Mouse (Mus musculus) right cerebral cortex, postnatal 36 days (tissue): ENCODE results near the gene Bfsp2.
A peak's percentile ranks its signal among the peaks of the same experiment; 100 is the strongest.

Experiments used
- DNase-seq, 2 experiments: peaks; one replicate each; pipeline ENCODE4 v3.0.0; 2022; ENCODE audit warnings: low spot score in 2 of 2, mixed read lengths in 1 of 2

The Bfsp2 gene

GRCm38 (mm10) chr9:103480044-103480576, at the start of gene Bfsp2:
Gene Bfsp2 (minus strand): TSS chr9:103480420.
- DNase-seq, result no peak

- DNase-seq, result no peak
These were observed 44.9 kb upstream of the Bfsp2 start for GRCm38 (mm10) chr9:103525041-103525537.

- DNase-seq, result no peak
These were observed 44.4 kb upstream of the Bfsp2 start for GRCm38 (mm10) chr9:103524600-103524999.

GRCm38 (mm10) chr9:103523742-103524403, 43.7 kb upstream of the Bfsp2 start:
- no peak for DNase-seq

DNA sequence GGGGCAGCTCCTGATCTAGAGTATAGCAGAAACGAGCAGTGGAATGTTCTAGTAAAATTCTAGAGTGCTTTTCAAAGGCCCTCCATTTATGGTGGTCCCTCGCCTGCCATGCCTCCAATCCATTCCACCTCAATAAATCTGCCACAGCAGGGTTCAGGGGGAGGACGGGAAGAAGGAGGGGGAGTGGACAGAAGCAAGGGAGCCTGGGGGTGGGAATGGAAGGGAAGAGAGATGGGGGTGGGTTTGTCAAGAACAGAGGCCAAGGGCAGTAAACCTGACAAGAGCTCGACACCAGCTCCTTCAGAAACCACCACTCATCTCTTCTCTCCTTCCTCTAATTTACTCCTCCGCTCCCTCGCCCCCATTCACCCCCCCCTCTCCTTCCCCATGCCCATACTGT, 42.8 kb upstream of the Bfsp2 start:
- no peak for DNase-seq

DNA sequence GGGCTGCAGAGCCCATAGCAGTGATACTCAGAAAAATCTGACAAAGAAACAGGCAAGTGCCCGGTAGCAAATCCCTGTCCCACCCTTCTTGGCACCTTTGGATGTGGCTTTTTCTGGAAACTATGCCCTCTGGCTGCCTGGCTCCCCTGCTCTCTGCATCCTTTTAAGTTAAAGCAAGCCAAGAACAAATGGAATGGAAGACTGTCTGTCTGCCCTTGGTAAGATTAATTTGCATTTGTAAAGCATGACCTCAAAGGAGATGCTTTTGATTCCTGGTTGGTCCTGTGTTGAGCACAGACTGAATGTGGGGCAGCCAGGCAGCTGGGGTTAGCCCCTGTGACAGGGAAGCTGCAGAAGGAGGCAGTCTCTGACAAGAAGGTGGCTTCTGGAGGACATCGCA, 33.7 kb upstream of the Bfsp2 start:
- no peak for DNase-seq

DNA sequence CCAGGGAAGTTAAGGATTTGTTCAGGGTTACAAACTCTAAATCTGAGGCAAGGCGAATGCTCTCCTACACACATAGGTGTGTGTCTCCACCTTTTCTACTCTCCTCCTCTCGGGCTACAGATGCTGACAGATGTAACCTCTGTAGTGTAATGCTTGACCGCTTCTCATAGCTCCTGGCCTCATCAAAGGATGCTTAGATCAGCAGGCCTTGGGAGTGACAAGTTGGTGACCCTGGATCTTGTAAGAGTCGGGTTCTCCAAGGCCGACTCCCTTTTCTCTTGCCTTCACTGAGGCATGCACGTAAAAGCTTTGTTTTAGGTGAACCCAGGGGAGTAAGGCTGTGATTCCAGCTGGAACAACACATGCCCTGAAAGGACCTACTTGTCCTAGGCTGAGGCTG, 32.0 kb upstream of the Bfsp2 start:
- no peak for DNase-seq

DNA sequence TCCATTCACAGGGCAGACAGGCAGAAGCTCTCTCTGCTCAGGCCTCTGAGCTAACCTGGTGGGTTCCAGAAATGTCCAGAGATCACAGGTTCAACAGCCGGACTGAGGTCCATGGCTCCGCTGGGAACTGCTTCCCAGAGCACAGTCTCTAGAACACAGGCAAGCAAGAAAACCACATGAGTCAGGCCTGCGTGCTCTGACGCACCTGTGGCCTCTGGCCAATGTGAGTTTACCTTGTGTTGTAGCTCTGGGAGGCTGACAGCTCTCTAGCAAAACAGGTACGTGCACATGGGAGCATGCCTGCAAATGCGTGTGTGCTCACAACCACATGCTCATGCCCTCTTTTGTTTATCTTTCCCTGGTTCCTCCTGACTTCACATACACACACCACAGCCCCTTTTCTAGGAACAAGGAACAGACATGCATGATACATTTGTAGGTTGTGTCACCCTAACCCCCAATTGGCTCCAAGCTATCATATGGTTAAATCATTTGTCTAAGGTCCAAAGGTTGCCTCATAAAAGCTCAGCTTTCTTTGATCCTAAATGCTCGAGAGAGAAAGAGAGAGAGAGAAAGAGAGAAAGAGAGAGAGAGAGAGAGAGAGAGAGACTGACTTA, 26.9 kb upstream of the Bfsp2 start:
- no peak for DNase-seq

DNA sequence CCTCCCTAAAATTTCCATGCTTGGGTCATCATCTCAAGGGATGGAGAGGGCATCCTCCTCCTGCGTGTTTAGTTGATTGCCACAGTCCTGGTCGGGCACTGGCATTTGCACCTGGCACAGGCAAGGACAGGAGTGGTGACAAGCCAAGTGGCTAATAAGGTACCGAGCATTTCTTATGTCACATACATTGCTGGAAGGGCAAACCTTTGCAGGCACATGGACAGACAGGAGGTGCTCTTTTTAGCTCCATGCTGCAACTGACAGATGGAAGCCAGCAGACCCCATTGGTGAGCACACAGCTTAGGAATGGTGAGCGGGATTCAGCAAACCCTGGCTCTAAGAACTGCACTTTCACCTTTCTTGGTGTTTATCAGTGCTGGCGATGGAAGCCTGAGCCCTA, 24.8 kb upstream of the Bfsp2 start:
- no peak for DNase-seq

GRCm38 (mm10) chr9:103504646-103505045, 24.4 kb upstream of the Bfsp2 start:
- no peak for DNase-seq

DNA sequence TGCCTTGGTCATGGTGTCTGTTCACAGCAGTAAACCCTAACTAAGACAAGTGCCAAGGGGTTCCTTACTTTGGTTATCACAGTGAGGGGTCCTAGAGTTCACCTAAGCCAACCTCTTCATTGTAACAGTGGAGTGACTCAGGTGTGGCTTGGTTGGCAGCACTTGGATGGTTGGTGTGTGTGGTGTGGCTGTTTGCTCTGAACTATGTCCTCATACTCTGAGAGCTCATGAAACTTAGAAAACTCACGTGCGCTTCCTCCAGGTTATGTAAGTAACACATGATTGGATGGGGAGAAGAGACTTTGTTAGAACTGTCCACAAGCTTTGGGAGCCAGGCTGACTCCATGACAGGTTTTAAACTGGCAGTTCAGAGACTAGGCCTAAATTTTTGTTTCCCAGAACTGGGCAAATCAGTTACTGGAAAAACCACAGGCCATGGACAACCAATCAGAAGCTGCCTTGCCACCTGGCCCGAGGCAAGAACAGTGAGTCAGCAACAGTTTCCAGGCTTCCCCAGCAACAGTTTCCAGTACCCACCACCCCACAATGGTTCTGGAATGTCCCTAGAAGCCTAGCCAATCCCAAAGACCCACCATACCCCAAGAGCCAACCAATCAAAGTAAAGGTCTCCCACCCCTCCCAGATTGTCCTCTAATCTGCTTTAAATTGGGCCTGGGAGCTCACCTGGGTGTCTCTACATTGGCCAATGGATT, 23.5 kb upstream of the Bfsp2 start:
- DNase-seq, result no peak

DNA sequence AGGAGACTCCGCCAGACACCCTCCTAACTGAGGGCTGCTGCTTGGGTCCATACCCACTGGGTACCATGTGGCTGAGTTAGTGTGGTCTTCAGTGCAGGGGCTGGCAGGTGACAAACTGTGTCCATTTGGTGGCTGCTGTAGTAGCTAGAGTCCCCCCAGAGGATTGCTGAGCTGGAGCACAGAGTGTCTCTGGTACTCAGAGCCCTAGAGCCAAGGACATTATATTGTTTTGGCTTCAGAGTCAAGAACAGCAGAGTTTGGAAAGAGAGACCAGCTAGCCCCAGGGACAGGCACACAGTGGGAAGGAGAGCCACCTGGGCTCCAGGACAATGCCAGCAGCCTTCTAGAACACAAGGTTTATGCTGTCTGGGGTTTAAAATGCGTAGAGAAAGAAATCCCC, 22.4 kb upstream of the Bfsp2 start:
- DNase-seq, result no peak

DNA sequence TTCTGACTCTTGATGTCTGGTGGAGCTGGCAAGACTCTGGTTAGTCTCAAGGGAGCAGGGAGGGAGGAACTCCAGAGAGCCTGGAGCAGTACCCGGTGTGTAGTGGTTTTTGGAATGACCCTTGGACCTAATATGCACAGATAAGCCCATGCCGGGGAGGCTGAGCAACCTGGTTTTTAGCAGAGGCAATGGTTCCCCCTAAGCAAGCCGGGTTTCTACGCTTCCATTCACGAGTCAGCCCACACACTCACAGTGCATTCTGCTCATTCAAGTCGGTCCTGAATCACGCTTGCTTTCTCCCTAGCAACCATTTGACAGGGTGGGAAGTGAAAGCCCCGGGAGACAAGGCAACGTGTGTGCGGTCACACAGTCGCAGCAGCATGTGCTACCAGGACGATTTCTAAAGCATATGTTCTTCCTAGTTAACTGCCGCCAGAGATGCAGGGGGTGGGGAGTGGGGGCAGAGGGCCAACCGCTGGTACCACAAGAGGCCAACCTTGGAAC, 21.7 kb upstream of the Bfsp2 start:
- DNase-seq, result peak; percentile 78 to 82

DNA sequence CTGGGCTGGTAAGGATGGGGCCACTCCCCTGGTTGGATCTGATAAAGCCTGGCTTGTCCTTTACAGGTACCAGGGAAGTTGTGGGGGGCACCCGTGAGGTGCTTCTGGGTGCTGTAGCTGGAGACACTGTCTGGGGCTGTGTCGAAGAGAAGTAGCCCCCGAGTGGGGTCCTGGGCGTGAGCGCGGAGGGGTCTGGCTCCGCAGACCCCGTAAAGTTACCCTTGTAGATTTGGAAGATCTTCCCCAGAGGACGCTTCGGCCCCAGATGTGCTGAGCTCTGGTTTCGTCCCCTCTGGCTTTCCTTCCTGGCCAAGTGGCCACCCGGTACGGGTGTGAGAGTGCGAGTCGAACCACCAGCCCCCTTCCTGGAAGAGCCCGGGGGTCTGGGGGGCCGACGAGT, 19.1 kb upstream of the Bfsp2 start:
- DNase-seq, result no peak

DNA sequence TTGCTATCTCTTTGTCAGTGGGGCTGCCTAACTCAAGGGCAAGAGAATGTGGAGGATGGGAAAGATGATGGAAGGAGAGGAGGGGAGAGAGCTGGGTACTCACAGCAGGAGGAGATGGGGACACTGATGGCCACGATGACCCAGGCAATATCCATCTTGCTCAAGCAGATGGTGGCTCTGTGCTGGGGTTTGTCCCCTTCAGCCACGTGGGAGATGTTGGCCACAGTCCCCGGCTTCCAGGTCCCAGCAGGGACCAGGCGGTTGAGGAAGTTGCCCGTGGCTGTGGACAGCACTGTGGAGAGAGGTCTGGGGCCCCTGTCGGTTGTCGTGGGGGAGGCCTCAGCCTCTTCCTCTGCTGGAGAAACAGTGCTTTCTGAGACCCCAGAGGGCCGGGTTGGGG, 18.5 kb upstream of the Bfsp2 start:
- DNase-seq, result no peak

GRCm38 (mm10) chr9:103495391-103495790, 15.2 kb upstream of the Bfsp2 start:
- no peak for DNase-seq

- peak; percentile 73 to 74 for DNase-seq
These were observed 14.3 kb upstream of the Bfsp2 start for GRCm38 (mm10) chr9:103494346-103495020.

DNA sequence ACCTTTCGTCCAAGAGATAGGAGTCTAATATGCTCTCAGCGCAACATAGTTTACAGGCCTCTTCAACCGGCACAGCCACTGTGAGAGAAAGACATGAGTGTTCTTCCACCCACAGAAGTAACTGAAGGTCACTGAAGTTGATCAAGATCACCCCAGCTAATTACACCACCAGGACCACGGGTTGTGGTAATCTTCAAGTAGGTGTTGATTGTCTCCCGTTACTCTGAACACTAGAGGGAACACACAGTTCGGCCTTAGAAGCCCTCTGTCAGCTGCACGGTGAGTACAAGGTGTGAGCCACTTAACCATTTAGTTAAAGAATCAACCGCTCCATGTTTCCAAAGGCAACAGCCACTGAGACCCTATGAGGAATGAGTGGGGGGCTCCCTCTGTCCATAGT, 11.8 kb upstream of the Bfsp2 start:
- DNase-seq, result no peak

GRCm38 (mm10) chr9:103490439-103490838, 10.2 kb upstream of the Bfsp2 start:
- peak; percentile 58 to 63 for DNase-seq

DNA sequence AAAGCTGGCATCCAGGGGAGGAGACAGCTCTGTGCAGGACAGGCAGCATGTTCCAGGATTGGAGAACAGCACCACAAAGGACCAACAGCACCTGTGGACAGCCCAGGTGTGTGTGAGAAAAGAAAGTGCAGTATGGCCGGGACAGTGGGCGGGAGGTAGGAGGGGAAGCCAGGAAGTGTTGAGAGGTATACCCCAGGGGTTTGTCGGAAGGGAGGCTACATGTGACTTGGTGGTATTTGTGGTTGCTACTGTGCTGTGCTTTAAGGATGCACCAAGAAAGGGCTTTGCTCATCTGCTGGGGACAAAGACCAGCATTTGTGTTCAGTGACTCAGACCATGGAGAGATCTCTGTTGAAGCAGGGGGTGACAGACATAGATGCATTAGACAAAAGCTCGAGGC, 9.7 kb upstream of the Bfsp2 start:
- no peak for DNase-seq

DNA sequence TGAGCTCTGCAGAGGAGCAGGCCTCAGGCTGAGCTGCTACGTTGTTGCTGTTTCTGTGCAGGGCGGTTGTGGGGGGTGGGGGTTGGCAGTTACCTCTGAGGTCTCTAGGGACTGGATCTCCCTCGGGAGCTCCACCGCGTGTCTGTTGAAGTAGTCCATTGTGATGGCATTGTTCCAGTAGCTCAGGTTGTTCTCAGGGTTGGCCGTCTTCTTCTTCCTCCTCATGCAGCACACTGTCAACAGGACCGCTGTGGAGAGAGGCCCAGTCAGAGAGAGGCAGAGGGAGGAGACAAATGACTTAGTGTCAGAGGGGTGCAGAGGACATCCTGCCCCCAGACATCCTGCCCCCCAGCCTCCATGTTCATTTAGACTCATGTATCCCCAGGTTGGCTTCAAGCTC, 8.9 kb upstream of the Bfsp2 start:
- DNase-seq, result no peak

- DNase-seq, result no peak
These were observed 6.0 kb upstream of the Bfsp2 start for GRCm38 (mm10) chr9:103486262-103486661.
